Mouse (Mus musculus): Measurements from ENCODE around the gene Gab1. TPM values are rescaled to one million over a fixed set of nuclear protein-coding genes. Genes with fewer than 3 reads are reported as not detected.

Gab1 gene
- polyA plus RNA-seq, 1 experiment from 2014 or later, result 3.8 TPM

GRCm38 (mm10) chr8:80798778-80799177 lies 81.5 kb downstream of the Gab1 start:
- H3K9ac ChIP-seq (replicated peaks), result no peak overlapping the region
- ATAC-seq, result no peak
- no peak overlapping the region for H3K4me3 ChIP-seq (ENCODE audit: low read depth, low read length)
- H3K4me2 ChIP-seq (ENCODE audit: low read depth, low read length), result no peak overlapping the region
- H3K4me1 ChIP-seq (ENCODE audit: insufficient read depth), result no peaks in the 10 kb centered on the region; the same call in 1 of the 2 replicates
- H3K27me3 ChIP-seq (ENCODE audit: insufficient read depth, low read length), result no peaks in the 10 kb centered on the region
- H3K9me3 ChIP-seq (ENCODE audit: low read length), result no peaks in the 10 kb centered on the region
- no peaks in the 10 kb centered on the region; the same call in 1 of the 2 replicates for H3K36me3 ChIP-seq (replicated peaks; ENCODE audit: insufficient read depth, low read length)
- no peak for TF ChIP-seq EP300 (IDR thresholded peaks at IDR 0.05; ENCODE audit: low read depth)
- TF ChIP-seq CTCF (IDR thresholded peaks at IDR 0.05; ENCODE audit: low read depth), result peak; percentile 37
- 91% methylated on average over 3 of the region's 3 CpGs for WGBS (ENCODE audit: insufficient replicate concordance)
- H3K27ac ChIP-seq (ENCODE audit: low read depth), result no peak overlapping the region
- no peak for DNase-seq

GRCm38 (mm10) chr8:80798198-80798777 lies 82.0 kb downstream of the Gab1 start:
- no peaks in the 10 kb centered on the region for H3K9me3 ChIP-seq (ENCODE audit: low read length)
- DNase-seq (no peak), ATAC-seq (no peak)
- no peak overlapping the region for H3K4me3 ChIP-seq (ENCODE audit: low read depth, low read length)
- no peak overlapping the region for H3K4me2 ChIP-seq (ENCODE audit: low read depth, low read length)
- 90% methylated on average over 7 of the region's 7 CpGs for WGBS (ENCODE audit: insufficient replicate concordance)
- no peak overlapping the region for H3K9ac ChIP-seq (replicated peaks)
- no peak overlapping the region for H3K27ac ChIP-seq (ENCODE audit: low read depth)
- no peak for TF ChIP-seq CTCF (IDR thresholded peaks at IDR 0.05; ENCODE audit: low read depth)
- TF ChIP-seq EP300 (IDR thresholded peaks at IDR 0.05; ENCODE audit: low read depth), result no peak
- no peaks in the 10 kb centered on the region; the same call in 1 of the 2 replicates for H3K36me3 ChIP-seq (replicated peaks; ENCODE audit: insufficient read depth, low read length)
- no peaks in the 10 kb centered on the region for H3K27me3 ChIP-seq (ENCODE audit: insufficient read depth, low read length)
- H3K4me1 ChIP-seq (ENCODE audit: insufficient read depth), result no peaks in the 10 kb centered on the region; the same call in 1 of the 2 replicates

GRCm38 (mm10) chr8:80796070-80796469 lies 84.2 kb downstream of the Gab1 start:
- H3K27me3 ChIP-seq (ENCODE audit: insufficient read depth, low read length), result no peaks in the 10 kb centered on the region
- H3K27ac ChIP-seq (ENCODE audit: low read depth), result no peak overlapping the region
- DNase-seq (no peak), ATAC-seq (no peak)
- no peak overlapping the region for H3K4me2 ChIP-seq (ENCODE audit: low read depth, low read length)
- WGBS (ENCODE audit: insufficient replicate concordance), result 77% methylated on average over 4 of the region's 4 CpGs
- H3K36me3 ChIP-seq (replicated peaks; ENCODE audit: insufficient read depth, low read length), result no peaks in the 10 kb centered on the region; the same call in 1 of the 2 replicates
- no peak for TF ChIP-seq EP300 (IDR thresholded peaks at IDR 0.05; ENCODE audit: low read depth)
- no peak for TF ChIP-seq CTCF (IDR thresholded peaks at IDR 0.05; ENCODE audit: low read depth)
- H3K4me1 ChIP-seq (ENCODE audit: insufficient read depth), result no peaks in the 10 kb centered on the region; the same call in 1 of the 2 replicates
- no peaks in the 10 kb centered on the region for H3K9me3 ChIP-seq (ENCODE audit: low read length)
- no peak overlapping the region for H3K4me3 ChIP-seq (ENCODE audit: low read depth, low read length)
- no peak overlapping the region for H3K9ac ChIP-seq (replicated peaks)

- 87% methylated on average over 19 of the region's 19 CpGs for WGBS (ENCODE audit: insufficient replicate concordance)
- peaks cover 5% of the 10 kb centered on the region for H3K36me3 ChIP-seq (replicated peaks; ENCODE audit: insufficient read depth, low read length)
- no peak for TF ChIP-seq CTCF (IDR thresholded peaks at IDR 0.05; ENCODE audit: low read depth)
- no peak for TF ChIP-seq EP300 (IDR thresholded peaks at IDR 0.05; ENCODE audit: low read depth)
- H3K4me2 ChIP-seq (ENCODE audit: low read depth, low read length), result no peak overlapping the region
- no peaks in the 10 kb centered on the region; the same call in 1 of the 2 replicates for H3K4me1 ChIP-seq (ENCODE audit: insufficient read depth)
- H3K9me3 ChIP-seq (ENCODE audit: low read length), result no peaks in the 10 kb centered on the region
- no peak overlapping the region for H3K9ac ChIP-seq (replicated peaks)
- DNase-seq (no peak), ATAC-seq (no peak)
- H3K27ac ChIP-seq (ENCODE audit: low read depth), result no peak overlapping the region
- H3K27me3 ChIP-seq (ENCODE audit: insufficient read depth, low read length), result no peaks in the 10 kb centered on the region
- H3K4me3 ChIP-seq (ENCODE audit: low read depth, low read length), result no peak overlapping the region
Observed at GRCm38 (mm10) chr8:80794585-80795509, 85.5 kb downstream of the Gab1 start.

- Histone ChIP-seq H3K4me2 (ENCODE audit: low read depth, low read length) (peak overlapping the region; percentile 40; the same call in 1 of the 2 replicates), H3K36me3 (replicated peaks; ENCODE audit: insufficient read depth, low read length) (peaks cover 5% of the 10 kb centered on the region), H3K4me1 (ENCODE audit: insufficient read depth) (no peaks in the 10 kb centered on the region; the same call in 1 of the 2 replicates), H3K9ac (replicated peaks) (no peak overlapping the region; the same call in 1 of the 2 replicates), H3K27me3 (ENCODE audit: insufficient read depth, low read length) (no peaks in the 10 kb centered on the region), H3K4me3 (ENCODE audit: low read depth, low read length) (no peak overlapping the region), H3K9me3 (ENCODE audit: low read length) (no peaks in the 10 kb centered on the region), H3K27ac (ENCODE audit: low read depth) (no peak overlapping the region)
- TF ChIP-seq CTCF (IDR thresholded peaks at IDR 0.05; ENCODE audit: low read depth), result no peak
- TF ChIP-seq EP300 (IDR thresholded peaks at IDR 0.05; ENCODE audit: low read depth), result no peak
- DNase-seq (no peak), ATAC-seq (no peak)
- WGBS (ENCODE audit: insufficient replicate concordance), result 46% methylated on average over 11 of the region's 11 CpGs
Observed at GRCm38 (mm10) chr8:80793791-80794515, 86.4 kb downstream of the Gab1 start.

Data from liver, postnatal 0 days (tissue).